Mouse (Mus musculus) heart, postnatal 0 days (tissue): ENCODE results near the gene P2ry1.

Source experiments
- CTCF ChIP-seq: IDR thresholded peaks from 2 replicates; pipeline ENCODE4 v1.5.1; 2016; ENCODE audit warnings: antibody characterized with exemption, control low read depth, low read depth
- EP300 ChIP-seq: IDR thresholded peaks from 2 replicates; pipeline ENCODE4 v1.6.1; 2016; ENCODE audit warnings: antibody characterized with exemption, low read depth

DNA sequence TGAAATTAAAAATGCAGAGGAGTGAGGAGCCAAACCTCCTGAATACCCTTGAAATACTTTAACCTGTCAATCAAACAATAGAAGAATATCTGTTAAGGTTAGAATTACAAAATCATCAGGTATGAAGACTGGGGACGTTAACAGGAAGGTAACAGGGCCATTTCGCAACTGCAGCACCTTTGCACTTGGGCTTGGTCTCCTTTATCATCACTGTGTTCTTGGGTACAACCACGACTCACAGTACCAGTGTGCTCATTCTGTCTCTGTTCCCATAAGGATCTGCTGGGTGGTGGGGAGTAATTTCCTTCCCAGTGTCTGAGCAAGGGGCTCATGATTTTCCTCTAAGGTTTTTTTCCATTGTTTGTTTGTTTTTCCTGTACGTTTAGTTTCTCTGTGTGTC lies 1.8 kb upstream of the P2ry1 start:
- no peak for TF ChIP-seq CTCF
- no peak for TF ChIP-seq EP300
